Mouse (Mus musculus): Measurements from ENCODE around the gene Npc1l1. TPM values are rescaled to one million over a fixed set of nuclear protein-coding genes. Genes with fewer than 3 reads are reported as not detected.

The Npc1l1 gene
- polyA plus RNA-seq, 1 experiment from 2014 or later: 0.11 TPM

- Histone ChIP-seq H3K4me1 (replicated peaks; ENCODE audit: insufficient read depth, low read length) (no peaks in the 10 kb centered on the region), H3K4me3 (replicated peaks; ENCODE audit: low read depth, low read length) (no peak overlapping the region), H3K36me3 (ENCODE audit: insufficient read depth, low read length) (no peaks in the 10 kb centered on the region), H3K9me3 (replicated peaks; ENCODE audit: low read length) (no peaks in the 10 kb centered on the region), H3K4me2 (ENCODE audit: low read length) (no peak overlapping the region), H3K27ac (no peak overlapping the region), H3K27me3 (ENCODE audit: insufficient read depth, low read length) (no peaks in the 10 kb centered on the region), H3K9ac (ENCODE audit: low read depth, low read length) (no peak overlapping the region)
- no peak for ATAC-seq (replicated peaks; ENCODE audit: low FRiP score, low read depth)
- WGBS: 71% methylated on average over 11 of the region's 11 CpGs
- TF ChIP-seq CTCF (IDR thresholded peaks at IDR 0.05; ENCODE audit: low read depth): no peak
- DNase-seq (ENCODE audit: low spot score): no peak
These were observed 11.6 kb downstream of the Npc1l1 start for GRCm38 (mm10) chr11:6218189-6218896.

- ATAC-seq (replicated peaks; ENCODE audit: low FRiP score, low read depth): no peak
These were observed 13.1 kb downstream of the Npc1l1 start for GRCm38 (mm10) chr11:6216834-6217233.

GRCm38 (mm10) chr11:6208158-6208557, 21.8 kb downstream of the Npc1l1 start:
- Histone ChIP-seq H3K4me2 (ENCODE audit: low read length) (no peak overlapping the region), H3K27me3 (ENCODE audit: insufficient read depth, low read length) (no peaks in the 10 kb centered on the region), H3K9ac (ENCODE audit: low read depth, low read length) (no peak overlapping the region), H3K9me3 (replicated peaks; ENCODE audit: low read length) (no peaks in the 10 kb centered on the region), H3K4me3 (replicated peaks; ENCODE audit: low read depth, low read length) (no peak overlapping the region), H3K27ac (no peak overlapping the region), H3K4me1 (replicated peaks; ENCODE audit: insufficient read depth, low read length) (no peaks in the 10 kb centered on the region), H3K36me3 (ENCODE audit: insufficient read depth, low read length) (no peaks in the 10 kb centered on the region)
- ATAC-seq (replicated peaks; ENCODE audit: low FRiP score, low read depth) (no peak), DNase-seq (ENCODE audit: low spot score) (no peak)
- 86% methylated on average over 1 of the region's 1 CpGs for WGBS
- no peak for TF ChIP-seq CTCF (IDR thresholded peaks at IDR 0.05; ENCODE audit: low read depth)

More at GRCm38 (mm10) chr11:6216834-6217233, 13.1 kb downstream of the Npc1l1 start:
- 57% methylated on average over 3 of the region's 3 CpGs for WGBS
- H3K27ac ChIP-seq: no peak overlapping the region
- no peaks in the 10 kb centered on the region for H3K36me3 ChIP-seq (ENCODE audit: insufficient read depth, low read length)
- H3K4me3 ChIP-seq (replicated peaks; ENCODE audit: low read depth, low read length): no peak overlapping the region
- H3K9me3 ChIP-seq (replicated peaks; ENCODE audit: low read length): no peaks in the 10 kb centered on the region
- no peaks in the 10 kb centered on the region for H3K4me1 ChIP-seq (replicated peaks; ENCODE audit: insufficient read depth, low read length)
- H3K9ac ChIP-seq (ENCODE audit: low read depth, low read length): no peak overlapping the region
- H3K27me3 ChIP-seq (ENCODE audit: insufficient read depth, low read length): no peaks in the 10 kb centered on the region
- H3K4me2 ChIP-seq (ENCODE audit: low read length): no peak overlapping the region
- DNase-seq (ENCODE audit: low spot score): no peak
- no peak for TF ChIP-seq CTCF (IDR thresholded peaks at IDR 0.05; ENCODE audit: low read depth)

- no peak overlapping the region for H3K4me2 ChIP-seq (ENCODE audit: low read length)
- no peak for ATAC-seq (replicated peaks; ENCODE audit: low FRiP score, low read depth)
- no peak overlapping the region for H3K9ac ChIP-seq (ENCODE audit: low read depth, low read length)
- TF ChIP-seq CTCF (IDR thresholded peaks at IDR 0.05; ENCODE audit: low read depth): no peak
- DNase-seq (ENCODE audit: low spot score): no peak
- H3K9me3 ChIP-seq (replicated peaks; ENCODE audit: low read length): no peaks in the 10 kb centered on the region
- no peaks in the 10 kb centered on the region for H3K4me1 ChIP-seq (replicated peaks; ENCODE audit: insufficient read depth, low read length)
- H3K27me3 ChIP-seq (ENCODE audit: insufficient read depth, low read length): no peaks in the 10 kb centered on the region
- H3K27ac ChIP-seq: no peak overlapping the region
- no peak overlapping the region for H3K4me3 ChIP-seq (replicated peaks; ENCODE audit: low read depth, low read length)
- 83% methylated on average over 2 of the region's 2 CpGs for WGBS
- no peaks in the 10 kb centered on the region for H3K36me3 ChIP-seq (ENCODE audit: insufficient read depth, low read length)
These were observed 22.9 kb downstream of the Npc1l1 start for GRCm38 (mm10) chr11:6207090-6207489.

GRCm38 (mm10) chr11:6200570-6200969, 29.4 kb downstream of the Npc1l1 start:
- WGBS: 20% methylated on average over 9 of the region's 9 CpGs
- TF ChIP-seq CTCF (IDR thresholded peaks at IDR 0.05; ENCODE audit: low read depth): no peak

GRCm38 (mm10) chr11:6200087-6200569, 29.8 kb downstream of the Npc1l1 start, which contains the start of gene Nudcd3:
Gene Nudcd3, minus strand, starts transcription at chr11:6200415.
- TF ChIP-seq CTCF (IDR thresholded peaks at IDR 0.05; ENCODE audit: low read depth): no peak; the same call in 1 of the 2 replicates

More at GRCm38 (mm10) chr11:6200570-6200969, 29.4 kb downstream of the Npc1l1 start:
- Histone ChIP-seq H3K36me3 (ENCODE audit: insufficient read depth, low read length) (no peaks in the 10 kb centered on the region), H3K4me3 (replicated peaks; ENCODE audit: low read depth, low read length) (peak overlapping the region; percentile 62), H3K27me3 (ENCODE audit: insufficient read depth, low read length) (no peaks in the 10 kb centered on the region), H3K27ac (peak overlapping the region; percentile 97), H3K9me3 (replicated peaks; ENCODE audit: low read length) (no peaks in the 10 kb centered on the region), H3K4me2 (ENCODE audit: low read length) (peak overlapping the region; percentile 90), H3K9ac (ENCODE audit: low read depth, low read length) (peak overlapping the region; percentile 78), H3K4me1 (replicated peaks; ENCODE audit: insufficient read depth, low read length) (peaks cover 10% of the 10 kb centered on the region)
- ATAC-seq (replicated peaks; ENCODE audit: low FRiP score, low read depth) (no peak), DNase-seq (ENCODE audit: low spot score) (no peak)

More at GRCm38 (mm10) chr11:6200087-6200569, 29.8 kb downstream of the Npc1l1 start, which contains the start of gene Nudcd3:
- Histone ChIP-seq H3K9me3 (replicated peaks; ENCODE audit: low read length) (no peaks in the 10 kb centered on the region), H3K27ac (peak within 1 kb of the TSS; percentile 97), H3K36me3 (ENCODE audit: insufficient read depth, low read length) (no peaks in the 10 kb centered on the region), H3K27me3 (ENCODE audit: insufficient read depth, low read length) (no peaks in the 10 kb centered on the region), H3K9ac (ENCODE audit: low read depth, low read length) (peak within 1 kb of the TSS; percentile 78), H3K4me1 (replicated peaks; ENCODE audit: insufficient read depth, low read length) (peaks cover 10% of the 10 kb centered on the region), H3K4me3 (replicated peaks; ENCODE audit: low read depth, low read length) (peak within 1 kb of the TSS; percentile 62), H3K4me2 (ENCODE audit: low read length) (peak within 1 kb of the TSS; percentile 90)
- WGBS: under 1% methylated on average over 39 of the region's 39 CpGs
- ATAC-seq (replicated peaks; ENCODE audit: low FRiP score, low read depth): peak; percentile 97
- peak; percentile 95 for DNase-seq (ENCODE audit: low spot score)
